Mouse (Mus musculus): ENCODE measurements at regions not wholly inside any gene's neighbourhood (a gene's known extent, or its start where the extent isn't known, plus 50 kb on each side); places are given as distances from the start of the nearest gene placed in this dataset.
"Not testable (repeated sequence)": the region's sequence is repeated elsewhere in the genome, so short reads cannot be mapped to it uniquely, and the experiment has no call there.

DNA sequence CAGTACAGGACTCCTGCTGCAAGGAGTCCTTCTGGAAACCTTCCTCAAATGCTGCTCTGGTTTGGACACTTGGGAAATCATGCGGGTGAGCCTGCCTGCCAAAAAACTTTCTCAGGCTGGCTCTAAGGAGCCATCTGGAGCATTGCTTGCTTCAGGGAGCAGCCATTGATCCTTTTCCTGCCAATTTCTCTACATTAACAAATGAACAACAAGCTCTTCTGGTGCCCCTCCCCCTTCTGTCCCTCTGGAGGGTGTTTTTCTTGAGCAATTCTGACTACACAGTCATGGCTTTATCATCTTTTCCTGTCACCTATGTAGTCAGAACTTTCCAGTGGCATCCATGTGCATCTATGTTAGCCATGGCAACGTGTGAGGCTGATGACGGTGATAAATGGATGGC is 84.5 kb downstream of the Fam43a start:
- DNase-seq (ENCODE audit: low spot score in 2 of 2) = peak in 1 of 2 experiments; percentile 26

- no peak for DNase-seq (ENCODE audit: low spot score in 2 of 2)
Measured at GRCm38 (mm10) chr16:30686536-30686935, 87.0 kb downstream of the Fam43a start.

DNA sequence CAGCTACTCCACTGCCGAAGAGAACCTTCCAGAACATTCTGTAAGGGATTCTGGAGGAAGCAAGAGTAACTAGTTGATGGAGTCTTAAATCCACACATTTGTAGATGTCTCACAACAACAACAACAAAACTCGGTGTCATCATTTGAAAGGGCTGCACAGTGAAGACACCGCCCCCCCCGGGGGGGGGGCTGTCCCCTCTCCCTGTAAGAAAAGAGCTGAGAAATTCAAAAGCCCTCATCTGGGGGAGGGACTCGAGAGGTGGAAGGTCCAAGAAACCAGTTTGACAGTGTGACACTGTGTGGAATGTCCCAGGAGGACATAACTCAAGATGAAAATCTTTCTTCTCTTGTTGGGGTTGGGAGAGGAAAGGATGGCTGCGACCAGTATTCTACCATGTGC is 87.7 kb downstream of the Fam43a start:
- DNase-seq (ENCODE audit: low spot score in 2 of 2) = no peak

DNA sequence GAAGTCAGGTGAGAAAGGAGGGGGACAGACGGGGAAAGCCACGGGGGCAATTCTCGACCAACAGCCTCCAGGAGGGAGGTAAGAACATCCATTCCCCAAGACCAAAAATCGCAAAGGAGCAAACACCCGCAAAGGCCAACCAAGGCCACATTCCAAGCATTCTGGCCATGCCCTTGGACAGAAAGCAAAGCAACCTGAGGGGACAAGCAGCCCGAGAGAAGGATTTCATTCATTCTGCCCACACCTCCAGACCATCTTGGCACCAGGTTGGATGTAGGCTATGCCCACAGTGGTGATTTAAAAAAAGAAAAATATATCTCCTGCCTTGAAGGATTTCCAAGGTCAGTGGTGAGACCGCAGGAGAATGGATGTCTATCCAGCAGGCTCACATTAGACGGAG is 88.2 kb downstream of the Fam43a start:
- DNase-seq (ENCODE audit: low spot score in 2 of 2) = no peak

GRCm38 (mm10) chr16:30690531-30690930 is 91.0 kb downstream of the Fam43a start:
- DNase-seq (ENCODE audit: low spot score in 2 of 2) = no peak

GRCm38 (mm10) chr16:30691964-30692363 is 92.4 kb downstream of the Fam43a start:
- no peak for DNase-seq (ENCODE audit: low spot score in 2 of 2)

DNA sequence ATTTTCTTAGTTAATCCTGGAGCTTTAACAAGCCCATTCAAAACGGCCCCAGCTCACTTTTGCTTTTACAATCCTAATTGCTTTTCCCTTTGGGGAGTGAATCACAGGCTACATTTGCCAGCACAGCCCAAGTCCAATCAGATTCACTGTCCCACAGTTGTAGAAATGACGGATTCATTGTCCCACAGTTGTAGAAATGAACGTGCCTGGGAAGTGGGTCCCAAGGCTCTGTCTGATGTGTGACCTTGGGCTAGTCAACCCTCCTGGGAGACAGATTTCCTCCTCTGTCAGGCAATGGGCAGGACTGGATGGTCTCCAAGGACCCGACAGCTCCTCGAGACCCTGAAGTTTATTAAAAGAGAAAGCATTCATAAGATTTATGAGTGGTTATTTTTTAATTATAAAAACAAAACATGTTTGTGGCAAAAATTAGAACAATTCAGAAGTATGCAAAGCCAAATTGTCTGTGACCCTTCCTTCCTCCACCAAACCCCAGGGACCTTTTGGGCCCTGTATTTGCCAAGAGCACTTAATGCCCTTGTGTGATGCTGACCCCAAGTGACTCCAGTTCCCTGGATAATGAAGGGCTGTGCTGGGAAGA is 93.1 kb downstream of the Fam43a start:
- DNase-seq (ENCODE audit: low spot score in 2 of 2) = no peak

DNA sequence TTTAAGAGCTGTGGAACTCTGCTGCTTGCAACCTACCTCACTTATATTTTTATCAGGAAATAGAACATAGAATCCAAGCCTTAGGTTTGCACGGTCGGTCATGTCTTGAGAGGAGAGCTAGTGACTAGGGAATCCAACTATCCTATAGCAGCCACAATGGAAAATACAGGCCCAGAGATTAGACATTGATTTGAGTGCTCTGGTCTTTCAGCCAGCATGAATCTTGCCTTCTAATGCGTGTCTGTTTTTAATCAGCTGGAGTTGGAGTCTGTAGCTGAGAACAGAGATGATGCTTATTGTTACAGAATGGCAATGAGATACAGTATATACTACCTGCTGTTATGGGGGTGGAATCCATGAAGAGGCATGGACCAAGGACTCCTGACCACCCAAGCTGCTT is 93.7 kb downstream of the Fam43a start:
- no peak for DNase-seq (ENCODE audit: low spot score in 2 of 2)

GRCm38 (mm10) chr16:30693839-30694527 is 94.5 kb downstream of the Fam43a start:
- no peak for DNase-seq (ENCODE audit: low spot score in 2 of 2)

DNA sequence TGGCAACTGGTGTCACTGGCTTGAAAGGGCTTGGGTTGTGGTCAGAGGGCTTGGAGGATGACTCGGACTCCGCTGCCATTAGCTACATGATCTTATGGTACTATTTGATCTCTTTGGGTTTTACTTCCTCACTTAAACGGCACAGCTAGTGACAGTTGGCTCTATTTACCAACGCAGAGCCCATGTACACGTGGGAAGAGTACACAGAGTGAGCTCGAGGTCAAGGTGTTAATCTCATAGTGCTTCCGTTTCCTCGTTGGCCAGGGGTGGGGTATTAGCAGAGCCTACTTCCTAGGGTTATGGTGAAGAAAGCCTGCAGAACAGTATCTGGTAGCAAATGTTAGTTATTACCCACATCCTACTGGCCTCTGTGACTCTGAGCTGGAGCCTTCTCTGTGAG is 96.2 kb downstream of the Fam43a start:
- DNase-seq (ENCODE audit: low spot score in 2 of 2) = no peak

- peak in 1 of 2 experiments; percentile 13 for DNase-seq (ENCODE audit: low spot score in 2 of 2)
Measured at GRCm38 (mm10) chr16:30697209-30697608, 97.7 kb downstream of the Fam43a start.

- DNase-seq (ENCODE audit: low spot score in 2 of 2) = no peak
Measured at GRCm38 (mm10) chr16:30697806-30698205, 98.3 kb downstream of the Fam43a start.

DNA sequence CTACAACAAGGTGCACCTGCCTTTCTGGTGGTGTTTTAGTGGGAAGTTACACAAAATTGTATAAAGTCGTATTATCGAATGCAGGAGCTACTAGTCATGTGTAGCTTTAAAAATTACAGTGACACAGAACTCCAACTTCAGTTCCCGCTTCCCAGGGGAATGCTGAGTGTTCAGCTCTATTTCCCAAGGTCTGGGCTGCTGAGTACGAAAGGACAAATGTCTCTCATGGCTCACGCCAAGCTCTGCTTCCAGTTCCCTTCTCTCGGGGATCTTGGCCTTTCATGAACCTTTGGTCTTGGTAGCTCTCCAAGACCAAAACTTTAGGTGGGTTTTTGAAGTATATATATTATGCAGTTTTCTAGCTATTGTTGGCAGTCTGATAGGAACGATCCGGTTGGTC is 104.3 kb downstream of the Fam43a start:
- DNase-seq (ENCODE audit: low spot score in 2 of 2) = no peak

DNA sequence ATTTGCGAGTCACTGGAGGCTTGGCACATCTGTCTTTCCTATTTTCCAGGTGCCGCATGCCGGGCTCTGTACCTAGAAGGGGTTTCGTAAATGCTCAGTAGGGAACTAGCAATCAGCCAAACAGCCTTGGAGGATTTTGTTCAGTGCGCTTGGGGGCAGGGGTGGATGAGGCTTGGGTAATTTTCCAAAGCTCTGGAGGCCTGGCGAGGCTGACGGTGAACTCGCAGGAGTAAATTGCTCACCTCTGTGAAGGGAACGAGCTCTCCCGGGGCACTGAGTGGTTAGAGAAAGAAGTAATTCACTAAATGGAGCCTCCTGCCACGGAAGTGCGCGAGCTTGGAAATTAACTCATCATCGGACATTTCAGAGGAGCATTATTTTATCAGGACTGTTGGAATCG is 110.0 kb downstream of the Fam43a start:
- DNase-seq (ENCODE audit: low spot score in 2 of 2) = no peak

GRCm38 (mm10) chr16:30709975-30710374 is 110.5 kb downstream of the Fam43a start:
- DNase-seq (ENCODE audit: low spot score in 2 of 2) = no peak

GRCm38 (mm10) chr16:30712570-30712969 is 113.0 kb downstream of the Fam43a start:
- no peak for DNase-seq (ENCODE audit: low spot score in 2 of 2)

DNA sequence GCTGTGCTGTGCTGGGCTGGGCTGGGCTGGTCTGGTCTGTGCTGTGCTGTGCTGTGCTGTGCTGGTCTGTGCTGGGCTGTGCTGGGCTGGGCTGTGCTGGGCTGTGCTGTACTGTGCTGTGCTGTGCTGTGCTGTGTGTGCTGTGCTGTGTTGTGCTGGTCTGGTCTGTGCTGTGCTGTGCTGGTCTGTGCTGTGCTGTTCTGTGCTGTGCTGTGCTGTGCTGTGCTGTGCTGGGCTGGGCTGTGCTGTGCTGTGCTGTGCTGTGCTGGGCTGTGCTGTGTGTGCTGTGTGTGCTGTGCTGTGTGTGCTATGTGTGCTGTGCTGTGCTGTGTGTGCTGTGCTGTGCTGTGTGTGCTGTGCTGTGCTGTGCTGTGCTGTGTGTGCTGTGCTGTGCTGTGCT is 118.1 kb downstream of the Fam43a start:
- DNase-seq (ENCODE audit: low spot score in 2 of 2) = not testable (repeated sequence)

DNA sequence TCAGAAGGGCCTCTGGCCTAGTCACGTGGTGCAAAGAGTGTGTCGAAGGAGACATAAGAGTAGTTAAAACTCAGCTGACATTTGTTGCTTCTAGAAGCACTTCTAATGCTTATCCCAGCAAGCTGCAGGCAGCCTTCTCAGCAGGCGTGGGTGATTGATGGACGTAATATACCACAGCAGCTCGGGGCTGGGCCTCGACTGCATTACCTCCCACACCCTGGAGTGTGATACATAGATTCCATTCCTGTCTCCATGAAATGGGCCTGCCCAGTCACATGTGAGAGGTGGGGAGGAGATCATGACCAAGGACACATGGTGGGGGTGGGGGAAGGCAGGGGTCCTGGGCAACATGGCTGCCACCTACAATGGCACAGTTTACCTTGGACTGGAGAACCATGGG is 121.3 kb downstream of the Fam43a start:
- DNase-seq (ENCODE audit: low spot score in 2 of 2) = no peak

GRCm38 (mm10) chr16:30721223-30721622 is 121.7 kb downstream of the Fam43a start:
- no peak for DNase-seq (ENCODE audit: low spot score in 2 of 2)

DNA sequence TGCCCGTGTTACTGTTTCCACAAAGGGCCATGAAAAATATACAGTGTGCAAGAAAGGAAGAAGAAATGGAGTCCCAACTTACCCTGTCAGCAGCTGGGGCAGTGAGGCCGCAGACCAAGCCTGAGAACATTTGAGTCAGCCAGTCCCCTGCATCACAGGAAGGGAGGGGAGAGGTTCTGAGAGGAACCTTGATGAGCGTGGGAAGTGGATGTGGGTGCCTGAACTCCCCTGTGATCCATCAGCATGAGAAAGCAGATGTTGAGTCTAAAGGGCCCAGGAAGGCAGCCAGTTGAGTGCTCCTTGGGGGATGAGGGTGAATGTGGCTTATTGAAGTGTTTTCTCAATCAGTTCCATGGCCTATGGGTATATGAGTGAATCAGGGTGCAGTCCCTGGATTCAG is 122.8 kb downstream of the Fam43a start:
- DNase-seq (ENCODE audit: low spot score in 2 of 2) = no peak

- DNase-seq (ENCODE audit: low spot score in 2 of 2) = no peak
Measured at GRCm38 (mm10) chr16:30724591-30724990, 125.1 kb downstream of the Fam43a start.

DNA sequence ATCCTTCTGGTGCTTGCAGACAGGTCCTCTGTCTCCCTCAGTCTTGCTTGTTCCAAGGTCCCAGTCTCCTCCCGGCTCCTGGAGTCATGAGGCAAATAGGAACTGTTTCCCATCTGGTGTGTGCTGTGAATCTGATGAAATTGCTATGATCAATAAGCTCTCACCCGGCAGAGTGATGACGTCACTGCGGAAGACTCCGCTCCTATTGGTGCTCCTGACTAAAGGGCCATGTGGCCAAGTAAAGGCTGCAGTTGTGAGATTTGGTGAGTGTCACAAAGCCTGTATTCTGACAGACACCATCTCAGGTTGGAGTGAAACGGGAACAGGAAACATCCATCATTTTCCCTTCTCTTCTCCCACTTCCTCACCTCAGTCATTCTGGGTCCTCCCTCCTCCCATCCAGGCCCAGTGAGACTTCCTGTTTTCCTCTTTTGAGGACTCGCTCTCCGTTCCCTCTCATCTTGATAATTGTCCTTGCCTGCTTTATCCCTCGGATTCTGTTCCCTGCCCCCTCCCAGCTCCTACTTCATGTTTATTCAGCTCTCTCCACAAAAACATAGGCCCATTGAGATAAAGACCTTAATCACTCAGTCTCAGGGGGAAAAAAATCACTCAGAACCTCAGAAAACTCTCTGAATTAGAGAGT is 133.4 kb downstream of the Fam43a start:
- DNase-seq (ENCODE audit: low spot score in 2 of 2) = no peak

GRCm38 (mm10) chr16:30733478-30733877 is 134.0 kb downstream of the Fam43a start:
- no peak for DNase-seq (ENCODE audit: low spot score in 2 of 2)

All from left cerebral cortex, adult 8-10 months (tissue).